Mouse (Mus musculus) heart, embryonic 11.5 days (tissue): Measurements from ENCODE around the gene Prc1. TPM values are rescaled to one million over a fixed set of nuclear protein-coding genes. Genes with fewer than 3 reads are reported as not detected.

Source experiments
- ATAC-seq: fragments of 200-750 bp; cut with Nextera tagmentation; replicated peaks from 2 replicates; pipeline ENCODE4 v1.8.0; 2017; ENCODE audit warnings: moderate library complexity; ENCODE audit not compliant: insufficient number of reproducible peaks, low FRiP score, low TSS enrichment
- H3K27ac ChIP-seq: fragments of 300-500 bp; sonication (generic); 2 replicates; pipeline ENCODE4 v1.5.1; 2014; ENCODE audit warnings: mild to moderate bottlenecking, low read depth, low read length
- H3K27me3 ChIP-seq: fragments of 300-500 bp; sonication (generic); 2 replicates; pipeline ENCODE4 v1.6.1; 2014; ENCODE audit warnings: mild to moderate bottlenecking, low read length, mixed read lengths; ENCODE audit not compliant: control insufficient read depth, insufficient read depth
- H3K36me3 ChIP-seq: fragments of 300-500 bp; sonication (generic); 2 replicates; pipeline ENCODE4 v1.6.1; 2014; ENCODE audit warnings: mild to moderate bottlenecking, low read length, moderate library complexity, mixed read lengths; ENCODE audit not compliant: control insufficient read depth, insufficient read depth
- H3K4me1 ChIP-seq: fragments of 300-500 bp; sonication (generic); 2 replicates; pipeline ENCODE4 v1.6.1; 2014; ENCODE audit warnings: low read length; ENCODE audit not compliant: control insufficient read depth, insufficient read depth
- H3K4me2 ChIP-seq: fragments of 300-500 bp; sonication (generic); 2 replicates; pipeline ENCODE4 v1.6.1; 2014; ENCODE audit warnings: mild to moderate bottlenecking, moderate library complexity
- H3K4me3 ChIP-seq: fragments of 300-500 bp; sonication (generic); 2 replicates; pipeline ENCODE4 v1.5.1; 2014; ENCODE audit warnings: low read depth, low read length
- H3K9ac ChIP-seq: fragments of 300-500 bp; sonication (generic); 2 replicates; pipeline ENCODE4 v1.6.1; 2014; ENCODE audit warnings: mild to moderate bottlenecking, low read depth, low read length, moderate library complexity
- H3K9me3 ChIP-seq: fragments of 300-500 bp; sonication (generic); replicated peaks from 2 replicates; pipeline ENCODE4 v1.6.1; 2016; ENCODE audit warnings: low read length; ENCODE audit not compliant: control insufficient read depth
- WGBS: fragments of 180-500 bp; shearing (Covaris S2); extraction: QIAGEN DNeasy Blood & Tissue Kit; methylation state at CpG from one replicate; pipeline ENCODE4 v1.1.7; 2014; ENCODE audit not compliant: insufficient replicate concordance; 5-methylcytosine and 5-hydroxymethylcytosine counted together
- polyA plus RNA-seq: library from polyadenylated mRNA; unstranded; fragments of >200 nt; fragmentation: Nextera tagmentation; extraction: Ambion mirVana; gene quantifications from 2 replicates; pipeline ENCODE4 v1.2.1, GENCODE M21; 2014

Prc1 gene
- polyA plus RNA-seq, 1 experiment from 2014 or later = 148 TPM

- peak within 1 kb of the TSS; percentile 88 for H3K4me2 ChIP-seq
- H3K9me3 ChIP-seq = no peaks in the 10 kb centered on the region
Observed at GRCm38 (mm10) chr7:80260625-80261371, 33.5 kb upstream of the Prc1 start, which contains the start of gene Ngrn. TSS of gene Ngrn (plus strand) at chr7:80261215.

GRCm38 (mm10) chr7:80261372-80261990 lies 32.8 kb upstream of the Prc1 start:
- WGBS = under 1% methylated on average over 32 of the region's 32 CpGs

More at GRCm38 (mm10) chr7:80260625-80261371, 33.5 kb upstream of the Prc1 start, which contains the start of gene Ngrn:
- Histone ChIP-seq H3K9ac (peak within 1 kb of the TSS; percentile 81), H3K4me3 (peak within 1 kb of the TSS; percentile 76), H3K4me1 (peaks cover 10% of the 10 kb centered on the region; the same call in 1 of the 2 replicates), H3K27me3 (peaks cover 11% of the 10 kb centered on the region), H3K27ac (peak within 1 kb of the TSS; percentile 72), H3K36me3 (peaks cover 7% of the 10 kb centered on the region)
- WGBS = 25% methylated on average over 40 of the region's 40 CpGs
- peak; percentile 81 for ATAC-seq

GRCm38 (mm10) chr7:80264606-80265005 lies 29.6 kb upstream of the Prc1 start:
- Histone ChIP-seq H3K27me3 (no peaks in the 10 kb centered on the region), H3K27ac (no peak overlapping the region), H3K4me3 (no peak overlapping the region), H3K36me3 (peaks cover 10% of the 10 kb centered on the region), H3K4me2 (no peak overlapping the region), H3K9me3 (no peaks in the 10 kb centered on the region), H3K4me1 (peaks cover 13% of the 10 kb centered on the region; the same call in 1 of the 2 replicates), H3K9ac (no peak overlapping the region)
- ATAC-seq = no peak
- WGBS = 91% methylated on average over 12 of the region's 12 CpGs

More at GRCm38 (mm10) chr7:80261372-80261990, 32.8 kb upstream of the Prc1 start:
- peak overlapping the region; percentile 76 for H3K4me3 ChIP-seq
- peaks cover 11% of the 10 kb centered on the region for H3K27me3 ChIP-seq
- ATAC-seq = peak; percentile 54; the same call in 1 of the 2 replicates
- peaks cover 9% of the 10 kb centered on the region for H3K36me3 ChIP-seq
- no peaks in the 10 kb centered on the region for H3K9me3 ChIP-seq
- H3K27ac ChIP-seq = peak overlapping the region; percentile 72
- H3K4me1 ChIP-seq = peaks cover 10% of the 10 kb centered on the region; the same call in 1 of the 2 replicates
- H3K9ac ChIP-seq = peak overlapping the region; percentile 81
- peak overlapping the region; percentile 88 for H3K4me2 ChIP-seq

- Histone ChIP-seq H3K4me3 (no peak overlapping the region), H3K9me3 (no peaks in the 10 kb centered on the region), H3K9ac (no peak overlapping the region), H3K4me1 (peaks cover 11% of the 10 kb centered on the region), H3K27me3 (no peaks in the 10 kb centered on the region), H3K4me2 (no peak overlapping the region), H3K36me3 (peaks cover 10% of the 10 kb centered on the region), H3K27ac (no peak overlapping the region)
- WGBS = 68% methylated on average over 1 of the region's 1 CpGs
- no peak for ATAC-seq
Observed at GRCm38 (mm10) chr7:80267764-80268163, 26.5 kb upstream of the Prc1 start.

GRCm38 (mm10) chr7:80268897-80269750 lies 25.1 kb upstream of the Prc1 start, which contains the start of gene Vps33b:
TSS of gene Vps33b (plus strand) at chr7:80269649.
- Histone ChIP-seq H3K9me3 (0 out of 2 replicates have a peak, but pooled peaks cover under 1% of the 10 kb centered on the region), H3K4me2 (peak within 1 kb of the TSS; percentile 95), H3K27ac (peak within 1 kb of the TSS; percentile 78), H3K4me1 (peaks cover 11% of the 10 kb centered on the region), H3K9ac (peak within 1 kb of the TSS; percentile 85), H3K36me3 (peaks cover 15% of the 10 kb centered on the region), H3K4me3 (peak within 1 kb of the TSS; percentile 87), H3K27me3 (no peaks in the 10 kb centered on the region)
- peak; percentile 86 for ATAC-seq
- 3% methylated on average over 21 of the region's 21 CpGs for WGBS

- Histone ChIP-seq H3K27me3 (no peaks in the 10 kb centered on the region), H3K4me3 (peak overlapping the region; percentile 87), H3K36me3 (peaks cover 17% of the 10 kb centered on the region), H3K9ac (peak overlapping the region; percentile 85), H3K27ac (peak overlapping the region; percentile 78), H3K4me1 (peaks cover 11% of the 10 kb centered on the region), H3K9me3 (peaks cover 6% of the 10 kb centered on the region), H3K4me2 (peak overlapping the region; percentile 95)
- WGBS = under 1% methylated on average over 23 of the region's 23 CpGs
- ATAC-seq = peak; percentile 60
Observed at GRCm38 (mm10) chr7:80269751-80270255, 24.4 kb upstream of the Prc1 start.

- no peaks in the 10 kb centered on the region for H3K27me3 ChIP-seq
- H3K27ac ChIP-seq = no peak overlapping the region
- WGBS = 91% methylated on average over 2 of the region's 2 CpGs
- no peak for ATAC-seq
- no peak overlapping the region for H3K9ac ChIP-seq
- peaks cover 11% of the 10 kb centered on the region for H3K4me1 ChIP-seq
- H3K36me3 ChIP-seq = peaks cover 33% of the 10 kb centered on the region
- H3K4me3 ChIP-seq = no peak overlapping the region
- H3K4me2 ChIP-seq = no peak overlapping the region
- H3K9me3 ChIP-seq = peaks cover 12% of the 10 kb centered on the region
Observed at GRCm38 (mm10) chr7:80273456-80273855, 20.8 kb upstream of the Prc1 start.

- ATAC-seq = no peak
- Histone ChIP-seq H3K36me3 (peaks cover 33% of the 10 kb centered on the region), H3K27me3 (no peaks in the 10 kb centered on the region), H3K9me3 (peaks cover 12% of the 10 kb centered on the region), H3K4me3 (no peak overlapping the region), H3K4me1 (no peaks in the 10 kb centered on the region), H3K9ac (no peak overlapping the region), H3K27ac (no peak overlapping the region), H3K4me2 (no peak overlapping the region)
- WGBS = 92% methylated on average over 4 of the region's 4 CpGs
Observed at GRCm38 (mm10) chr7:80276374-80276773, 17.9 kb upstream of the Prc1 start.
